Mouse (Mus musculus) small intestine, adult 2 months (tissue): Measurements from ENCODE around the gene Daam1.

ENCODE experiments used
- CTCF ChIP-seq: fragments of 200-500 bp; IDR thresholded peaks from 2 replicates; pipeline ENCODE4 v1.5.1; 2012; ENCODE audit warnings: low read depth, mild to moderate bottlenecking, control low read depth, inconsistent platforms, low read length, moderate library complexity, mixed read lengths; ENCODE audit not compliant: insufficient replicate concordance, insufficient read length; ENCODE audit errors: extremely low read depth
- POLR2A ChIP-seq: fragments of 200-500 bp; IDR thresholded peaks from 2 replicates; pipeline ENCODE4 v1.6.1; 2012; ENCODE audit warnings: low read depth, mild to moderate bottlenecking, control low read depth, inconsistent platforms, low read length, moderate library complexity

- TF ChIP-seq CTCF (no peak), POLR2A (no peak)
Observed at GRCm38 (mm10) chr12:71820094-71820493, 10.8 kb upstream of the Daam1 start.
